Mouse (Mus musculus) megakaryocyte-erythroid progenitor cell, adult 5-6 weeks (primary cell): Measurements from ENCODE around the gene Tsc22d2. TPM values are rescaled to one million over a fixed set of nuclear protein-coding genes. Genes with fewer than 3 reads are reported as not detected.

Experiments used
- ATAC-seq: replicated peaks from 2 replicates; pipeline ENCODE4 v1.8.0; 2016; ENCODE audit warnings: mild to moderate bottlenecking, inconsistent platforms; ENCODE audit not compliant: severe bottlenecking, poor library complexity, low FRiP score, low TSS enrichment
- total RNA-seq, 2 experiments: library from RNA; stranded (forward) in 1 of 2; stranded (reverse) in 1 of 2; fragments of 200-1000, 215-1000 nt in 1 of 2; fragments of >200 nt in 1 of 2; fragmentation: Nextera tagmentation in 1 of 2; gene quantifications; 2 replicates each; pipeline ENCODE4 v1.2.3; 2014 to 2017

Gene Tsc22d2
- total RNA-seq, 2 experiments from 2014 or later, result 12.9 to 25.4 TPM

DNA sequence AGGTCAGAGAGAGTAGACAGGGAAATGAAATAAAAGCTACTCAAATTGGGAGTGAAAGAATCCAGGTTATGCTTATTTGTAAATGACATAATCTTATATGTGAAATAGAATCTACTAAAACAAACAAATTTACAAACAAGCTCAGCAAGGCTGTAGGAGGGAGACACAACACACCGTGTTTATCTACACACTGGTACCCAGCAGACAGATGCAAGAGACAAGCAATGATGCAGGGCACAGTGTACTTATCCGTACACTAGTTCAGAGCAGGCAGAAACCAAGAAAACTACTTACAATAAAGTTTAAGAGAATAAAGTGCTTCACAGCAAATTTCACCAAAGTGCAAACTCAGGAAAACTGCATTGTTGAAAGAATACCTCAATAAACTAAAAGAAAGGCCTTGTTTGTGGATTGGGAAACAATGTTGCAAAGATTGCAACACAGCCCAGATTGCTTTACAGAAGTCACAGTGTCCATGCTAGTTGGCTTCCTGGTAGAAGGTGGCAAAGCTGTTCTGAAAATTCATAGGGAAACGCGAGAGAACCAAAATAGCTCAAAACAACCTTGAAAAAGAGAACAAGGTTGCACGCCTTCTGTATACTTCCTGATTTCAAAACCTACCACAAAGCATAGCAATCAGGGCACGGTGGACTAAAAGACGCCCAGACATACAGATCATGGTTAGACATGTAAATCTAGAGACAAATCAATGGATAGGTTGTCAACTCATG lies 93.7 kb downstream of the Tsc22d2 start:
- no peak for ATAC-seq

DNA sequence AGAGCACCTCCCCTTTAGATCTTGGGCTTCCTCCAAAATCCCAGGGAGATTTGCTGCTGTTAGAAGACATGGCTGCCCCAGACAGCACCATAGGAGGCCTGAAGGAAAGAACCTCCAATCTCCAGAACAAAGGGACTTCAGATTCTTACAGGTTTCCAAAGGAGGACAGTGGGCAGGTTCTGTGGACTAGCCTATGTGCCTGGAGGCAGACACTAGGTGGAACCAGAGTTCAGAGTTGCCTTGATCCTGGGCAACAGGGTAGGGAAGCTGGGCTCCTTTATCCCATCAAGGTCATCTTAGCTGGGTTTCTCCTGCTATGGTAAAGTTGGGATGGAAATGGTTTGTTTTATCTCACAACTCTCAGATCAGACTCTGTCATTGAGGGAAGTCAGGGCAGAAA lies 97.1 kb downstream of the Tsc22d2 start:
- ATAC-seq, result peak; percentile 86

GRCm38 (mm10) chr3:58512740-58513139 lies 98.2 kb downstream of the Tsc22d2 start:
- no peak for ATAC-seq

- no peak for ATAC-seq
These were observed 99.0 kb downstream of the Tsc22d2 start for GRCm38 (mm10) chr3:58513483-58513882.

DNA sequence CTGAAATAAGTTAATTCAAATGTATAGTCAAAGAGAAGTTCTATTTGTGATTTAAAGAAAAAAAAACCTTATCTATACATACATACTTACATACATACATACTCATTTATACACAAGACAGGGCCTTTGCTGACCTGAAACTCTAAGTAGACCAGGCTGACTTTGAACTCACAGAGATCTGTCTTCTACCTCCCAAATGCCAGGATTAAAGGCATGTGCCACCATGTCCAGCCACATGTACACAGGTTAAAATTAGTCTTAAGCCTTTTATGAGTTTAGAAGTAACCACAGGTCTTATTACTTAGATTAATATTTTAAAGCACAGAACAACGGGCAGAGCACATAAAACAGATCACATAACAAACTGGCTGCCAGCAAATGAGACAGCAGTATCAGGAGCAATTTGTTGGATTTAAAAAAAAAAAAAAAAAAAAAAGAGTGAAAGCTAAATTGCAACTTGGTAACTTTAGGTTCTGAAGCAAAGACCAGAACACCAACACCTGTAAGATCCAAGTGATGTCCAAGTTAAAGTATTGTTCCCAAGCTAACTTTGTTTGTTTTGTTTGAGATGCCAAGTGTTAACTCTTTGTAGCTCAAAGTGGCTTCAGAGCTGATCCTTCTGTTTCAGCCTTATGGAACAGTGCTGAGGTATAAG lies 101.6 kb downstream of the Tsc22d2 start:
- no peak for ATAC-seq

Other genes with a start within 250 kb of the Tsc22d2 start
- gene Eif2a, start 111.1 kb downstream of the Tsc22d2 start, total RNA-seq (2014; fragmentation: Nextera tagmentation), result 123 and 132 TPM in 2 replicates
- 149 and 153 TPM in 2 replicates for gene Eif2a, start 111.1 kb downstream of the Tsc22d2 start, total RNA-seq (2017)
- 38.0 and 40.2 TPM in 2 replicates for gene Serp1, start 111.2 kb downstream of the Tsc22d2 start, total RNA-seq (2014; fragmentation: Nextera tagmentation)
- gene Serp1, start 111.2 kb downstream of the Tsc22d2 start, total RNA-seq (2017), result 64.6 and 71.3 TPM in 2 replicates
- 82.6 and 95.9 TPM in 2 replicates for gene Selenot, start 161.9 kb downstream of the Tsc22d2 start, total RNA-seq (2014; fragmentation: Nextera tagmentation)
- 183 and 186 TPM in 2 replicates for gene Selenot, start 161.9 kb downstream of the Tsc22d2 start, total RNA-seq (2017)
- gene Erich6, start 222.5 kb downstream of the Tsc22d2 start, total RNA-seq (2014; fragmentation: Nextera tagmentation), result not detected in 2 replicates
- gene Erich6, start 222.5 kb downstream of the Tsc22d2 start, total RNA-seq (2017), result not detected in 2 replicates